Mouse (Mus musculus) stomach, embryonic 16.5 days (tissue): ENCODE data around the gene Actl6b. TPM values are rescaled to one million over a fixed set of nuclear protein-coding genes. Genes with fewer than 3 reads are reported as not detected.

Experiments used
- ATAC-seq: fragments of 200-750 bp; cut with Nextera tagmentation; 2 replicates; pipeline ENCODE4 v1.8.0; 2017; ENCODE audit warnings: moderate number of reproducible peaks, moderate TSS enrichment; ENCODE audit not compliant: insufficient read depth, low FRiP score
- H3K27ac ChIP-seq: fragments of 300-500 bp; sonication (generic); 2 replicates; pipeline ENCODE4 v1.5.1; 2014; ENCODE audit warnings: low read length
- H3K27me3 ChIP-seq: fragments of 300-500 bp; sonication (generic); 2 replicates; pipeline ENCODE4 v1.6.1; 2014; ENCODE audit warnings: low read length, control low read depth, mixed read lengths; ENCODE audit not compliant: control insufficient read depth, insufficient read depth
- H3K36me3 ChIP-seq: fragments of 300-500 bp; sonication (generic); 2 replicates; pipeline ENCODE4 v1.6.1; 2014; ENCODE audit warnings: low read length; ENCODE audit not compliant: control insufficient read depth, insufficient read depth
- H3K4me1 ChIP-seq: fragments of 300-500 bp; sonication (generic); 2 replicates; pipeline ENCODE4 v1.6.1; 2014; ENCODE audit warnings: low read length, control low read depth, mixed read lengths; ENCODE audit not compliant: control insufficient read depth, insufficient read depth
- H3K4me2 ChIP-seq: fragments of 300-500 bp; sonication (generic); 2 replicates; pipeline ENCODE4 v1.6.1; 2014; ENCODE audit warnings: low read depth, low read length, mixed read lengths
- H3K4me3 ChIP-seq: fragments of 300-500 bp; sonication (generic); replicated peaks from 2 replicates; pipeline ENCODE4 v1.5.1; 2014; ENCODE audit warnings: mild to moderate bottlenecking, low read length
- H3K9ac ChIP-seq: fragments of 300-500 bp; sonication (generic); 2 replicates; pipeline ENCODE4 v1.6.1; 2014; ENCODE audit warnings: low read length
- H3K9me3 ChIP-seq: fragments of 300-500 bp; sonication (generic); replicated peaks from 2 replicates; pipeline ENCODE4 v1.6.1; 2016; ENCODE audit warnings: low read length, control low read depth; ENCODE audit not compliant: control insufficient read depth
- WGBS: fragments of 180-500 bp; shearing (Covaris S2); extraction: QIAGEN DNeasy Blood & Tissue Kit; methylation state at CpG from one replicate; pipeline ENCODE4 v1.1.7; 2014; 5-methylcytosine and 5-hydroxymethylcytosine counted together
- polyA plus RNA-seq: library from polyadenylated mRNA; unstranded; fragments of >200 nt; fragmentation: Nextera tagmentation; extraction: Ambion mirVana; gene quantifications from 2 replicates; pipeline ENCODE4 v1.2.1, GENCODE M21; 2015

Gene Actl6b
- polyA plus RNA-seq, 1 experiment from 2014 or later, result 3.6 TPM

DNA sequence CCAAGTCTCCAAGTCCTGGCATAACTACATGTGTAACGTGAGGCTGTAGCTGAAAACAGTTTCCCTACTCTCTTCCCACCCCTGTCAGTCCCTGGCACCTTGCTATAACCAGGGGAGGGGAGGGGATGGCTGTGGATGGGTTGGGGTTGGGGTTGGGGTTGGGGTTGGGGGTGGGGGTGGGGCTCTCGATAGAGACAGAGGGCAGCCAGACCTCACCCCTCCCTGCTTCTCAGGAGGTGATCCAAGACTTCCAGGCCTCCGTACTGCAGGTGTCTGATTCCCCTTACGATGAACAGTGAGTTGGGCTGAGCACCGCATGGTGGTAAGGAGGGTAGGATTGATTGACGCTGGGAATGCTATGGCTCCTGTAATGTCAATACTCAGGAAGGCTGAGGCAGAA, 12.4 kb downstream of the Actl6b start:
- Histone ChIP-seq H3K4me1 (peaks cover 4% of the 10 kb centered on the region; the same call in 1 of the 2 replicates), H3K9ac (no peak overlapping the region), H3K9me3 (no peaks in the 10 kb centered on the region), H3K27me3 (no peaks in the 10 kb centered on the region), H3K4me2 (no peak overlapping the region), H3K36me3 (no peaks in the 10 kb centered on the region), H3K27ac (no peak overlapping the region), H3K4me3 (no peak overlapping the region)
- no peak for ATAC-seq
- whole genome bisulfite sequencing, result 63% methylated on average over 6 of the region's 6 CpGs

DNA sequence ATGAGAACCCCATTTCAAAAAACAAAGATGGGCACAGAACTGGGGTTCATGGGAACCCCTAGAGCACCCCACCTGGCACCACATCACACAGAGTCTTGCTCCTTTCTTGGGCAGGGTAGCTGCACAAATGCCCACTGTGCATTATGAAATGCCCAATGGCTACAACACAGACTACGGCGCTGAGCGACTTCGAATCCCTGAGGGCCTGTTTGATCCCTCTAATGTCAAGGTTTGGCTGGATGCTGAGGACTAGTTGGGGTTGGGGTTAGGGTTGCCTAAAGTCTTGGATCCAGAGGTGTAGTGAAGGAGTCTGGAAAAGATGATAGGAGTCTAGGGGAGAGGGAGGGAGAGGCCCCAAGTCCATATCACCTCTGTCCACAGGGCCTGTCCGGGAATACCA, 13.1 kb downstream of the Actl6b start:
- WGBS, result 95% methylated on average over 5 of the region's 5 CpGs
- H3K36me3 ChIP-seq, result no peaks in the 10 kb centered on the region
- H3K9ac ChIP-seq, result no peak overlapping the region
- no peak for ATAC-seq
- H3K27me3 ChIP-seq, result no peaks in the 10 kb centered on the region
- H3K9me3 ChIP-seq, result no peaks in the 10 kb centered on the region
- H3K4me1 ChIP-seq, result peaks cover 4% of the 10 kb centered on the region; the same call in 1 of the 2 replicates
- H3K27ac ChIP-seq, result no peak overlapping the region
- H3K4me2 ChIP-seq, result no peak overlapping the region
- no peak overlapping the region for H3K4me3 ChIP-seq

DNA sequence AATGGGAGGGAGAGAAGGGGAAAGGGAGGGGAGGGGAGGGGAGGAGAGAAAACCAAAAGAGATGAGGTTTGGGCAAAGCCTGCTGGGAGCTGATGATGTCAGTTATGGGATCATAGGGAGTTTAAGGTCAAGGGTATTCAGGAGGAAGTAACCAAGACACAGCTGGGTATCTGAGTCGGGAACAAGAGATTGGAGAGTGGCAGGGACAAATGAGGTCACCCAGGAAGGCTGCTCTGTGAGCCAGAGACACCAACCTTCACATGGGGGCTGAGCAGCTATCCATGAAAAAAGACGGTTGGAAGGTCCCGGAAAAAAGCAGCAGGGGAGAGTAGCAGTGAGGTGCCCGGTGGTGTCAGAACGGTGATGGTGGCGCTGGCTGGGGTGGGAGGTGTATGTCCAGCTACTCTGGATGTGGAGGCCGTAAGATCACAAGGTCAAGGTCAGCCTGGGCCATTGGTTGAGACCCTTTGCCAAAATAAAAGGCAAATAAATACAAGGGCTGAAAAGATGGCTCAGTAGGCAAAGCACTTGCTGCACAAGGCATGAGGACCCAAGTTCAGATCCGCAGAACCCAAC, 15.0 kb downstream of the Actl6b start:
- Histone ChIP-seq H3K4me1 (peaks cover 4% of the 10 kb centered on the region; the same call in 1 of the 2 replicates), H3K9me3 (no peaks in the 10 kb centered on the region), H3K27ac (no peak overlapping the region), H3K36me3 (no peaks in the 10 kb centered on the region), H3K9ac (no peak overlapping the region), H3K4me2 (no peak overlapping the region), H3K27me3 (no peaks in the 10 kb centered on the region), H3K4me3 (no peak overlapping the region)
- ATAC-seq, result no peak
- WGBS, result 78% methylated on average over 8 of the region's 8 CpGs

DNA sequence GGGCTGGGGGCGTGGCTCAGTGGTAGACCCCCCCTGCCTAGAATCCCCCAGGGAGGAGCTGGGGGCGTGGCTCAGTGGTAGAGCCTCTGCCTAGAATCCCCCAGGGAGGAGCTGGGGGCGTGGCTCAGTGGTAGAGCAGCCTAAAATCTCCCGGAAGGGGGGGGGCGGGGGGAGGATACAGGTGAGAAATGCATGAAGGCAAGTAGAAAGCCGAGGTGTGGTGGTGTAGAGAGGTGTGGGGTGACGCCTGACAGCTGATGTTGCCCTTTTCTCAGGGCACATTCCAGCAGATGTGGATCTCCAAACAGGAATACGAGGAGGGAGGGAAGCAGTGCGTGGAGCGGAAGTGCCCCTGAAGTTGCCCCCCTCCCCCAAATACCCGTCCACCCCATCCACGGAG, 15.7 kb downstream of the Actl6b start:
- Histone ChIP-seq H3K9ac (no peak overlapping the region), H3K9me3 (no peaks in the 10 kb centered on the region), H3K4me3 (no peak overlapping the region), H3K4me1 (peaks cover 4% of the 10 kb centered on the region; the same call in 1 of the 2 replicates), H3K4me2 (no peak overlapping the region), H3K36me3 (no peaks in the 10 kb centered on the region), H3K27me3 (no peaks in the 10 kb centered on the region), H3K27ac (no peak overlapping the region)
- WGBS, result 71% methylated on average over 12 of the region's 12 CpGs
- no peak for ATAC-seq

DNA sequence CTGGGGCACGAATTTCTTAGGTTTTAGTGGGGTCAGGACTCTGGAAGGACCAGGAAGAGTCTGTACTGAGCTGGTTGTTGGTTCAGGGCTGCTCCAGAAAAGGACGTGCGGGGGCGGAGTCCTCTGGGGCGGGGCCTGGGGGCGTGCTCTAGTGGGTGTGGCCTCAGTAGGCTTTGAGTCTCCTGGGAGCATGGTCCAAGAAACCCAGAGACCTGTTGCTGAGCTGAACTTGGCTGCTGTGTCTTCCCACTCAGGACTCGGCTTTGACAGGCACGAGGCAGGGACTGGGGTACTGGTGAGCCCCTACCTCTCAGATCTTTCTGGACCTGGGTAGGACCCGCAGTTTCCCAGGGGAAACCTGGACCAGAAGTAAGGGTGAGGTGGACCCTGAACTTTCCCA, 16.3 kb downstream of the Actl6b start, which contains the start of gene Tfr2:
Gene Tfr2 (plus strand): TSS at position 176 of the 400 bp plus-strand sequence.
- Histone ChIP-seq H3K27me3 (no peaks in the 10 kb centered on the region), H3K4me3 (no peak within 1 kb of the TSS), H3K4me1 (peaks cover 4% of the 10 kb centered on the region; the same call in 1 of the 2 replicates), H3K9me3 (no peaks in the 10 kb centered on the region), H3K27ac (no peak within 1 kb of the TSS), H3K9ac (no peak within 1 kb of the TSS), H3K36me3 (no peaks in the 10 kb centered on the region), H3K4me2 (no peak within 1 kb of the TSS)
- WGBS, result 24% methylated on average over 9 of the region's 9 CpGs
- ATAC-seq, result peak; percentile 86

DNA sequence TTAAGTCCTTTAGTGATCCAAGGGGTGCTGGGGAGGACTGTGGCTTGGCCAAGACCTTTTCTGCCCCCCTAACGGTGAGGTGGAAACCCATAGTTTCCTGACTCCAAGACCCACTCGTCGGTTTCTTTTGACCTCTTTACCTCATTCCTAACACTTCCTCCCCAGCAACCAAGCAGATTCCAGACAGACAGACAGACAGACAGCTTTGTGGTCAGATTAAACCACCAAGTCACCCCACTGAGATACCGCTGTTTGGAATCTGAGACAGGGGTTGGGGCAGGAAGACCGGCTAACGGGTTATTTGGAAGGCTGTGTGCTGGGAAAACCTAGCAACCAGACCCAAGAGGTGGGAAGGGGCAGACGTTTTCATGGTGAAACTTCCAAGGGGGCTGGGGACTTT, 16.9 kb downstream of the Actl6b start:
- ATAC-seq, result no peak
- Histone ChIP-seq H3K4me3 (no peak overlapping the region), H3K4me1 (peaks cover 4% of the 10 kb centered on the region; the same call in 1 of the 2 replicates), H3K9ac (no peak overlapping the region), H3K4me2 (no peak overlapping the region), H3K36me3 (no peaks in the 10 kb centered on the region), H3K9me3 (no peaks in the 10 kb centered on the region), H3K27me3 (no peaks in the 10 kb centered on the region), H3K27ac (no peak overlapping the region)
- 46% methylated on average over 7 of the region's 7 CpGs for WGBS

DNA sequence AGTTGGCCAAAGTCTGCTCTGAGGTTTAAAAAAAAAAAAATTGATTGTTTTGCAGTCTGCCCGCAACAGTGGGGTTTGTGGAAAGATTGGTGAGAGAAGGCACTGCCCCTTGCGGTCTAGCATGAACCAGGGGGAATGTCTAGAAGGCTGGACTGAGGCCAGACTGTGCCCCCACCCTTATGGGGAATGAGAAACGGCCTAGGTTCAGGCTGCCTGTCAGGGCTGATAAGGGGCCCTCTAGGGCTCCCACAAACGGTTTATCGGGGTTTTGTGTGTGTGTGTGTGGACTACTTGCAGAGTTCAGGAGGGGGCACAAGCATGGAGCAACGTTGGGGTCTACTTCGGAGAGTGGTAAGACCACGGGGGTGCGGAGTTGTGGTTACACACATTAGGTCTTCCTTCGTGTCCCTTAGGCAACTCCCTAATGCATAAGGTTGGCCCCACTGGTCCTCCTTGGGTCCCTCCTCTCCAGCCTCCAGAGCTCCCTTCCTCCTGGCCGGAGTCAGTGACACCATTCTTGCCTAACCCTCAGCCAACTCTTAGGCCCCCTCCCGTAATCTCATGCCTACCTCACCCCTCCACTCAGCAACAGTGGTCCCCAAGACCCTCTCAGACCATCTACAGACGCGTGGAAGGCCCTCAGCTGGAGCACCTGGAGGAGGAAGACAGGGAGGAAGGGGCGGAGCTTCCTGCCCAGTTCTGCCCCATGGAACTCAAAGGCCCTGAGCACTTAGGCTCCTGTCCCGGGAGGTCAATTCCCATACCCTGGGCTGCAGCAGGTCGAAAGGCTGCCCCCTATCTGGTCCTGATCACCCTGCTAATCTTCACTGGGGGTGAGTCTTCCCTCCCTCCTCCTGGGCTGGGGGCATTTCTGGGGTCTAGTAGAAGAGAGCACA, 17.6 kb downstream of the Actl6b start:
- Histone ChIP-seq H3K4me2 (no peak overlapping the region), H3K4me1 (peaks cover 4% of the 10 kb centered on the region; the same call in 1 of the 2 replicates), H3K27ac (no peak overlapping the region), H3K9ac (no peak overlapping the region), H3K4me3 (no peak overlapping the region), H3K27me3 (no peaks in the 10 kb centered on the region), H3K9me3 (no peaks in the 10 kb centered on the region), H3K36me3 (no peaks in the 10 kb centered on the region)
- 69% methylated on average over 17 of the region's 17 CpGs for WGBS
- no peak for ATAC-seq

DNA sequence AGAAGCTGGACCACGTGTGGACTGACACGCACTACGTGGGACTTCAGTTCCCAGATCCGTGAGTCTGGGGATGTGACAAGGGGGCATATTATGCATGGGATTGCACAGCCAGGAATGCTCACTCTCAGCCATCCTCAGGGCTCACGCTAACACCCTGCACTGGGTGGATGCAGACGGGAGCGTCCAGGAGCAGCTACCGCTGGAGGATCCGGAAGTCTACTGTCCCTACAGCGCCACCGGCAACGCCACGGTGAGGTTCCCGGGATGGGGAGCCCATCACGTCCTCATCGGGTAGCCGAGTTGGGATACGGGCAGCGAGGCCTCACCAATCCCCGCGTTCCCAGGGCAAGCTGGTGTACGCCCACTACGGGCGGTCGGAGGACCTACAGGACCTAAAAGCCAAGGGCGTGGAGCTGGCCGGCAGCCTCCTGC, 21.2 kb downstream of the Actl6b start:
- no peaks in the 10 kb centered on the region for H3K9me3 ChIP-seq
- no peak overlapping the region for H3K27ac ChIP-seq
- peak overlapping the region; percentile 50 for H3K4me2 ChIP-seq
- H3K36me3 ChIP-seq, result no peaks in the 10 kb centered on the region
- ATAC-seq, result no peak
- H3K4me1 ChIP-seq, result peaks cover 4% of the 10 kb centered on the region; the same call in 1 of the 2 replicates
- 9% methylated on average over 27 of the region's 27 CpGs for WGBS
- H3K9ac ChIP-seq, result peak overlapping the region; percentile 43
- no peaks in the 10 kb centered on the region for H3K27me3 ChIP-seq
- H3K4me3 ChIP-seq, result peak overlapping the region; percentile 23

DNA sequence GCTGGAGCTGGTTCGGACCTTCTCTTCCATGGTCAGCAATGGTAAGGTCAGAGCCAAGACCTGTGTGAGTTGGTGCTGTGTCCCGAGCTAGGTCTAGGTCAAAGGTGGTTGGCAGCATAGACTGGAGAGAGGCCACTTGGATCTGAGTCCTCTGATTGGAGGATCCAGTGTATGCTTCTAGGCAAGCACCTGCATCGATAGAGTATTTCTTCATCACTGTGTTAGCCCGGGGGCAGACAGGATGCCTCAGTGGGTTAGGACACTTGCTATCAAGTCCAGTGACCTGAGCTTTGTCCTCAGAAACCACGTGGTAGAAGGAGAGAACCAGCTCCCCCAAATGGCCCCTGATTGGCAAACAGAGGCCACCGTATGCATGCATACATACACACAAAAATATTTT, 26.9 kb downstream of the Actl6b start:
- WGBS, result 75% methylated on average over 6 of the region's 6 CpGs
- H3K27me3 ChIP-seq, result 0 out of 2 replicates have a peak, but pooled peaks cover 3% of the 10 kb centered on the region
- H3K9ac ChIP-seq, result no peak overlapping the region
- H3K9me3 ChIP-seq, result no peaks in the 10 kb centered on the region
- no peak overlapping the region for H3K27ac ChIP-seq
- H3K4me2 ChIP-seq, result no peak overlapping the region
- no peaks in the 10 kb centered on the region for H3K36me3 ChIP-seq
- H3K4me3 ChIP-seq, result no peak overlapping the region
- 0 out of 2 replicates have a peak, but pooled peaks cover 6% of the 10 kb centered on the region for H3K4me1 ChIP-seq
- ATAC-seq, result no peak
